Mouse (Mus musculus) mouse embryonic stem cell (cell line): Measurements from ENCODE around the gene Gm7358.
"Not testable (repeated sequence)": the region's sequence is repeated elsewhere in the genome, so short reads cannot be mapped to it uniquely, and the experiment has no call there.

Experiments
- in situ Hi-C, 2 experiments: fragments of 300-500 bp; cut with MboI; formaldehyde crosslinking; loops; 1 replicate in 1 of 2; 3 replicates in 1 of 2; pipeline ENCODE4 v1.14.3; 2019 to 2020; ENCODE audit warnings: low sequenced_read_pairs in 2 of 2, low pct_unique_long_range_greater_than_20kb in 1 of 2, mixed read lengths in 1 of 2; ENCODE audit not compliant: unreplicated experiment in 1 of 2

Gm7358 gene

DNA sequence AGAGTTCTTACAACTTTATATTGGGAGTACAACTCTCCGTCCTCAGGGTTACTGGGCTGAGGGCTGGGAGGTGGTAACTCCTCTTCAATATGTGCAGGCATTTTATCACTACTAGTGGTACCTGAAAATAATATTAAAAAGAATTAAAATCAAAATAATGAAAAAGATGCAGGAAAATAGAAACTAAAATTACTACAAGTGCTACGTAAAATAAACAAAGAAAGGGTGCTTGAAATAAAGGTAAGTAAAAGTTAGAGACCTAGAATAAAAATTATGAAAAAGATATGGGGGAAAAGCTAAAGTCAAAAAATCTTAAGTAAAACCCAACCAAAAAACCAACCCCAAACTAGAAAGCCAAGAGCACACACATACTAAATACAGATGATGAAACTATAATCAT, at the start of gene Gm7358:
TSS of gene Gm7358 (minus strand) at position 101 of the 400 bp plus-strand sequence.
- in situ Hi-C loops: not testable (repeated sequence)

DNA sequence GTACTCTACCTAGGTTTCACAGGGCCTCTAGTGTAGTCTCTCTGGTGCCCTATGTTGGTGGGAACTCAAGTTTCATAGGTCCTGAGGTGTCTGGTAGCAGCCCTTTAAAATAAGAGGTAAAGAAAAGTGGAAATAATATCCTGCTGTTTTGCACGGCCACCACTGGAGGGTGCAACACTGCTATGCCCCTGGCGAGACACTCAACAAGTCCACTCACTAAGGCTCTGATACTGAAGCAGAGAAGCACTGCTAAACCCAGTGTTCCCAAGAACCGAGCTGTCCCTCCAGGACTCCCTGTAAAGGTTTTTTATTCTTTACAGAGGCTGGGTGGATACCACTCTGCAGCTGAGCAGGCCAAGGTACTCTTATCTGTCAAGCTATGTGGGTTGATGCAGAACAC, 43.7 kb upstream of the Gm7358 start:
- in situ Hi-C loops: loop anchor here in 1 of 2 experiments (25.0 kb wide), 1 partner anchor 409 kb away; no protein-coding TSS in a partner anchor

DNA sequence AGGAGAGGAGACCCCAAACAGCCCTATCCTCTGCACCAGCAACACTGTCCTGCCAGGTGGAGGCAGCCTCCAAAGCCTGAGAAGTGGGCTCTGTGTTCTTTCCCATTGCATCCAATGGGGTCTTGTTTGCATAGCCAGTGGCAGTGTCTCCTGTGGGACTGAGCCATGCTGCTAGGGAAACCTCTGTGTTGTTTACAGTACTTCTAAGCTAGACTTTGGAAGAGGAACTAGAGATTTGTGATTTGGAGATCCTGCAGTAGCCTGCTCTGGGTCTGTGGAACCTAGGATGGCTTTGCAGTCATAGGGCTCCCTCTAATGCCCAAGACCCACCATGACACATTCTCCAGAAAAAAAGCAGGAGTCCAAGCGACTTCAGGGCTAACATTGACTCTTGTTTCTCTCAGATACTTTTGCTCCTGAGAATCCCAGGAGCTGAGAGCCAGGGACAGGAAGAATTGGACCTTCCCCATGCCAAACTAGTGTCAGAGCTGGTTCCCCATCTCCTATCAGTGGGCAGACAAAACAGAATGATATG, 42.2 kb upstream of the Gm7358 start:
- in situ Hi-C loops: loop anchor here in 1 of 2 experiments (25.0 kb wide), 1 partner anchor 411 kb away; no protein-coding TSS in a partner anchor

DNA sequence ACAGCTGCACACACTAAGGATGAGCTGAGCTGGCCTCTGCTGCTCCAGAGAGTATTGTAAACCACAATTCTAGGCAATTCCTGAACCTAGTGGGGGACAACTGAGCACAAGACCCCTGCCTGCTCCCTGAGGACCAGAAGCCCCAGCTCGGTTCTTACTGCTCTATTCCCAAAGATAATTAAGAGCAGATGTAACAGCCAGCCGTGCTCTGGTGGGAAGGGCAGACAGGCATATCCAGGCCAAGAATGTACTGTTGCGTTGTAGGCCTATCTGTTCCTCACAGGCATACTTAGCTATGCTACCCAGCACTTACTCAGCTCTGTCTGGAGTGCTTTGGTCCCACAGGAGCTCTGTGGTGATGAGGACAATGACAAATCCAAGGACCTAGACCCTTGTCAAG, 40.6 kb upstream of the Gm7358 start:
- in situ Hi-C loops: loop anchor here in 1 of 2 experiments (25.0 kb wide), 1 partner anchor 412 kb away; no protein-coding TSS in a partner anchor

DNA sequence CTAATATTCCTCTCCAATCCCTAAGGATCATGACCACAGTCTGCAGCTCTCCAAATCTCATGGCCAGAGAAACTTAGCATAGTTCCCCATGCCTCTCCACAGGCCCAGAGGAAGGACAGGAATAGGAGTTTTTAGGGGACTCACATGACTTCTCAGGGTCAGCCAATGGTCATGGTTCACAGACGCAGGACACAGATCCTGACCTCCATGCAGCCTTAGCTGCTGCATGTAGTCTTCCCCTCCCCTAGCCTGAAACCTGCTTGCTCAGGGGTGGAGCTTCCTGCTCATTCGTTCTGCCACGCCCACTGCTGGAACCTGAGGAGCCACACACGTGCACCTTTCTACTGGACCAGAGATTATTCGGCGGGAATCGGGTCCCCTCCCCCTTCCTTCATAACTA, 34.8 kb upstream of the Gm7358 start:
- in situ Hi-C loops: not testable (repeated sequence)

DNA sequence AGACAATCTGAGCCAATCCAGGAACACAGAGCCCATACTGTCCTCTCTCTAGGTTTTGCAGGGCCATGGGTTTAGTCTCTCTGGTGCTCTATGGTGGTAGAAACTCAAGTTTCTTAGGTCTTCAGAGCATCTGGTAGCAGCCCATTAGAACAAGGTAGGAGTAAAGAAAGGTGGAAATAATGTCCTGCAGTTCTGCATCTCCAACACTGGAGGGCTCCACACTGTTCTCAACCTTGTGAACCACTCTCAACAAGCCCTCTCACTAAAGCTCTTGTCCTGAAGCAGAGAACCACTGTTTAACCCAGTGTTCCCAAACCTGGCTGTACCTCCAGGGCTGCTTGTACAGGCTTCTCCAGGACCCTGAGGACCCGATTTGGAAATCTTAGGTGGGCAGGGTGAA, 27.3 kb upstream of the Gm7358 start:
- in situ Hi-C loops: not testable (repeated sequence)

DNA sequence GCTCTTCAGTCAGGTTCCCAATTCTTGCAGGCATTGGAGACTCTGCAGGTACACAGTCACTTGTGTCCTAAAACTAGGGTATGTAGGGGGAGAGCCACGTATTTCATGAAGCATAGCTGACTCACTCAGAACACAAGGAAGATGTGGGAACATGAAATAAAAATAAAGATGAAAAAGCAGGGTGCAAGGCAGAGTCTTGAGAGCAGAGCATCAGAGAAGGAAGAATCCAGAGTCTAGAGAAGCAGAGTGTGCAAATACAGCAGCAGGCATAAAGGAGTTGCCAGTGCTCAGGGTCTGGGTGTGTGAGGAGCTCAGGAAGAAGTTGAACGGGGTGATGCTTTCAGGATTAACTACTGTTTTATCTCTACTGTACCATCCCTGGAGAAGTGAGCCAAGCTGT, 17.5 kb downstream of the Gm7358 start:
- in situ Hi-C loops: not testable (repeated sequence)

DNA sequence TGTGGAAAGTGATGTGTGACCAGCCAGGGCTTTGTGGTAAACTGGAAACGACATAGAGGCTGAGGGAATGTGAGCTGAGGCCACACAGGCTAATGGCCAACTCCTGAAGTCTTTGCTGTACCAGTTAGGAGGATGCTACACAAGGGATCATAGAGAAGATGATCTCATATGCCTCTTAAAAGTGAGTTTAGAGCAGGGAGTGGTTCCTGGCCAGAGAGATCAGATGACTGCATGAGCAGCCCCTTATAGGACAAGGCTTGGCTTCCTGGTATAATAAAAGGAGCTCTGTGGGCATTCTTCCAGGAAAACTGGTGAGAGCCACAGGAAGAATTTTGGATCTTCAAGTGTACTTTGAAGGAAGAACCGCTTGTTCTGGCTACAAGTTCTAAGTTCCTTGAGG, 22.3 kb downstream of the Gm7358 start:
- in situ Hi-C loops: not testable (repeated sequence)

DNA sequence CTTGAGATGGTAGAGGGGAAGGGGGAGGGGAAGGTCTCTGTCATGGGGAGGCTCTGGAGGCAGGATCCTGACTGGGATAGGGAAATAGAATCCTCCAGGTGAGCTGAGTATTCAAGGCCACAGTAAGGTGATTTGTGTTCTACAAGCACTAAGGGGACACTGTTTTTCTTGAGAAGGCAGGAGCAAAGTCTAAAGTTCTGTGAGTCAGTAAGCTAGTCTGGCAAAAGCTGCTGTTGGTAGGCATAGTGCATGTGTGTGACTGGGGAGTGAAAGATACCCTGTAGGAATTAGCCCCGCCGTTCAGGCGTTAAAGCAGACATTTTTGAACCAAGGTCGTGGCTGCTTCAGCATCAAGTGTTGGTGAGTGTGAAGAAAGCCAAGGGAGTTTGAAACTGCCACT, 23.2 kb downstream of the Gm7358 start:
- in situ Hi-C loops: not testable (repeated sequence)
